Mouse (Mus musculus): ENCODE measurements around the gene Ppp1r12c. TPM values are rescaled to one million over a fixed set of nuclear protein-coding genes. Genes with fewer than 3 reads are reported as not detected.

The Ppp1r12c gene
- polyA plus RNA-seq, 1 experiment from 2014 or later = 49.3 TPM

DNA sequence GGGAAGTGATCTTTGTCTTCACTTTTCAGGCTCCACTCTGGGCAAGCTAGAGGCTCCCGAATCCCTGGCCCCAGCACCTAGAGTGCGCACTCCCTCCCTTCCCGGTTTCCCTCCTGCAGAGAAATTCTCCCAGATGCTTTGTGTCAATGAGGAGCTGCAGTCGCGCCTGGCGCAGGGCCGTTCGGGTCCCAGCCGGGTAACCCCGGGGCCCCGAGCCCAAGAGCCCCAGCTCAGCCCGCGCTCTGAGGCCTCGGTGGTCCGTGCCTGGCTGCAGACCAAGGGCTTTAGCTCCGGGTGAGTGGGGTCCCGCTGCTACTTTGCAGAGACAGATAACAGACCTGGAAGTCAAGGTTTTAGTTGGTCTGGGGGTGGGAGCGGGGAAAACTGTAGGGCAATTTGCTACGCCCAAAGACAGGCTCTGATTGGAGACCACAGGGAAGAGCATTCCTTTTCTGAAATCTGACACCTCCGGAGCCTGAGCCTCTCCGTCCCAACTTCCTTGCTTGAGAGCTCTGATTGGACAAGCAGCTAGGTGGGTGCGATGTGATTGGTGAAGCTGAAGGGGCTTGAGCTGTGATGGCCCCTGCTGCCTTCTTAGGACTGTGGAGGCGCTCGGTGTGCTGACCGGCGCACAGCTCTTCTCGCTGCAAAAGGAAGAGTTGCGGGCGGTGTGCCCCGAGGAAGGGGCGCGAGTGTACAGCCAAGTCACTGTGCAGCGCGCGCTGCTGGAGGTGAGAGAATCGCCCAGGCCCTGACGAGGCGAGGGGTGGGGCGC lies 23.3 kb downstream of the Ppp1r12c start:
- H3K27me3 ChIP-seq = peaks cover 36% of the 10 kb centered on the region
- under 1% methylated on average over 39 of the region's 39 CpGs for WGBS
- peak overlapping the region; percentile 56 for H3K27ac ChIP-seq (replicated peaks)
- H3K4me3 ChIP-seq = peak overlapping the region; percentile 46
- no peaks in the 10 kb centered on the region for H3K9me3 ChIP-seq
- ATAC-seq (ENCODE audit: low FRiP score, low read depth) = peak; percentile 93
- peak overlapping the region; percentile 90 for H3K4me2 ChIP-seq
- H3K36me3 ChIP-seq = peaks cover 26% of the 10 kb centered on the region
- H3K9ac ChIP-seq = peak overlapping the region; percentile 41
- peaks cover 19% of the 10 kb centered on the region for H3K4me1 ChIP-seq (replicated peaks)

GRCm38 (mm10) chr7:4473940-4474339 lies 27.5 kb downstream of the Ppp1r12c start:
- ATAC-seq (ENCODE audit: low FRiP score, low read depth) = no peak
- H3K27me3 ChIP-seq = peaks cover 54% of the 10 kb centered on the region

GRCm38 (mm10) chr7:4471179-4471555 lies 30.3 kb downstream of the Ppp1r12c start:
- Histone ChIP-seq H3K9me3 (no peaks in the 10 kb centered on the region), H3K27ac (replicated peaks) (0 out of 2 replicates have a peak overlapping the region, but pooled peaks have one; percentile 25), H3K9ac (peak overlapping the region; percentile 43), H3K4me1 (replicated peaks) (peaks cover 14% of the 10 kb centered on the region), H3K36me3 (no peaks in the 10 kb centered on the region), H3K27me3 (peaks cover 46% of the 10 kb centered on the region), H3K4me3 (peak overlapping the region; percentile 44), H3K4me2 (peak overlapping the region; percentile 83)
- WGBS = under 1% methylated on average over 24 of the region's 24 CpGs
- ATAC-seq (ENCODE audit: low FRiP score, low read depth) = peak; percentile 87

More at GRCm38 (mm10) chr7:4473940-4474339, 27.5 kb downstream of the Ppp1r12c start:
- Histone ChIP-seq H3K4me3 (no peak overlapping the region), H3K27ac (replicated peaks) (no peak overlapping the region), H3K9me3 (no peaks in the 10 kb centered on the region), H3K36me3 (no peaks in the 10 kb centered on the region), H3K4me1 (replicated peaks) (peaks cover 26% of the 10 kb centered on the region), H3K9ac (no peak overlapping the region), H3K4me2 (no peak overlapping the region)
- 13% methylated on average over 18 of the region's 19 CpGs for WGBS

DNA sequence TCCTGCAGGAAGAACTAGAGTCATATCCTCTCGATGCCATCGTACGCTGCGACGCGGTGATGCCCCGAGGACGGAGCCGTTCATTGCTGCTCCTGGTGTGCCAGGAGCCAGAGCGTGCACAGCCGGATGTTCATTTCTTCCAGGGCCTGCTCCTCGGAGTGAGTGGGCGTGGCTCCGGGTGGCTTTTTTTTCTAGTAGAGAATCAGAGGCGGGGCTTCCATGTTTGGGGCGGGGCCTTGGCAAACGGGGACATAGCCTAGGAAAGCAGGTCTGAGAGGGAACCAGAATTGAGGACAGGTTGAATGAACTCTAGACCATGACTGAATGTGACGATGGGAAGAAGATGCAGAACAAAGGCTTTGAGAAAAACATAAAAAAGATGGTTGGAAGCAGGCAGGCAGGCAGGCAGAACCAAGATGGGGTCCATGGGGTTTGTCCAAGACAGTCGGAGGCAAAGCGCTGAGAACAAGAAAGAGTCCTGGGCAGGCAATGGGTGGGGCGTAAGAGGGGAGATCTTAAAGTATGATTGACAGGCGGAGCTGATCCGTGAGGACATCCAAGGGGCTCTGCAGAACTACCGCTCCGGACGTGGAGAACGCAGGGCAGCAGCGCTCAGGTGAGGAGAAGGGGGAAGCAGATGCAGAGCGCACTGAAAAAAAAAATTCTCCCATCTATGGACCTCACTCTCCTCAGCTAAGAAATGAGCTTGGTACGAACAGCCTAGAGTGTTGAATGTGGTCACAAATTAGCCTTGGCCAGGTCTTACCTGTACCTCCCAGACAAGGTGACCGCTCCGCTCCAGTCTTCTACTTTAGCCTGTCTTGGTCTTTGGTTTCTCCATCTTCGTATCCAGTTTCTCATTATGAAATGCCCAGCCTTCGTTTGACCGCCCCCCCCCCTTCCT lies 31.0 kb downstream of the Ppp1r12c start:
- Histone ChIP-seq H3K4me1 (replicated peaks) (peaks cover 14% of the 10 kb centered on the region), H3K9ac (peak overlapping the region; percentile 43), H3K36me3 (no peaks in the 10 kb centered on the region), H3K27me3 (peaks cover 40% of the 10 kb centered on the region), H3K9me3 (no peaks in the 10 kb centered on the region), H3K4me3 (peak overlapping the region; percentile 44), H3K27ac (replicated peaks) (0 out of 2 replicates have a peak overlapping the region, but pooled peaks have one; percentile 25), H3K4me2 (peak overlapping the region; percentile 83)
- WGBS = 2% methylated on average over 35 of the region's 35 CpGs
- peak; percentile 61 for ATAC-seq (ENCODE audit: low FRiP score, low read depth)

DNA sequence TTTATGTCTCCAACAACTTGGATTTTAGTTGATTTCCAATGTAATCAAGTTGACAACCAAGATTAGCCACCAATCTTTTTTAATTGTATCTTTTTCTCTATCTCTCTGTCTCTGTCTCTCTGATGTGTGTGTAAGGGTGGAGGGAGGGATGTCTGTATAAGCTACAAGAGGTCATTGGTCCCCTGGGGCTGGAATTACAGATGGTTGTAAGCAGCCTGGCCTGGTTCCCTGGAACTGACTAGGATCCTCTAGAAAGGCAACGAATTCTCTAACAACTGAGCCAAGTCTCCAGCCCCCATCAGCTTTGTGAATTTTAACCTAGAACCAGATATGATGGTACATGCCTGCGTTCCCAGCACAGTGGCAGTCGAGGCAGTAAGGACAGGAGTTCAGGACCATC lies 33.7 kb downstream of the Ppp1r12c start:
- H3K9ac ChIP-seq = no peak overlapping the region
- H3K4me1 ChIP-seq (replicated peaks) = peaks cover 14% of the 10 kb centered on the region
- H3K36me3 ChIP-seq = no peaks in the 10 kb centered on the region
- no peak overlapping the region for H3K27ac ChIP-seq (replicated peaks)
- ATAC-seq (ENCODE audit: low FRiP score, low read depth) = no peak
- H3K9me3 ChIP-seq = no peaks in the 10 kb centered on the region
- no peak overlapping the region for H3K4me3 ChIP-seq
- H3K27me3 ChIP-seq = peaks cover 13% of the 10 kb centered on the region
- H3K4me2 ChIP-seq = no peak overlapping the region
- WGBS = 72% methylated on average over 3 of the region's 3 CpGs

DNA sequence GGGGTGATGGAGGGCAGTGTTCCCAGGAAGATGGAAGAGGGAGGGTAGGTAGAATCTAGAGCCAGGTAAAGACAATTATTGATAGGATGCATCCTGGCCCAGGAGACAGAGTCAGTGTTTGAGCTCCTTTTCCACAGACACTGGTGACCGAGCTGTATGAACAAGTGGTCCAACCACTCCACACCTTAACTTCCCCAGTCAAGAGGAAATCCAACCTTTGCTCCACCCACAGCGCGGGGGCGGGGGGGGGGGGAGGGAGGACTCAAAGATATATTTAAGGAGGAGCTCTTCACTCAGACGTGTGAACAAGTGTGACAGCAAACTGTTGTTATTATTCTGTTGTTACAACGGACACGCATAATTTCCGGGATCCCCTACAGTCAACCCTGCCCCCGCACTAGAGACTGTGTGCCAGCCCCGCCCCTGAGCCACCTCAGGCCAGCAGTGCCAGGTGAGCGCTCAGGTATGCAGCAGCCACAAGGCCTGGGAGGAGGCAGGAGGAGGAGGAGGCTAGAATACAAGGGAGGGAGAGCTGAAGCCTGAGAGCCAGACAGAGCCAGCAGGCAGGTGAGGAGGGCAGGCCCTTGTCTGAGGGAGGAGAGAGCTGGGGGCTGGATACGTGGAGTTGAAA lies 37.2 kb downstream of the Ppp1r12c start:
- no peaks in the 10 kb centered on the region for H3K27me3 ChIP-seq
- H3K4me1 ChIP-seq (replicated peaks) = peaks cover 1% of the 10 kb centered on the region; the same call in 1 of the 2 replicates
- no peaks in the 10 kb centered on the region for H3K9me3 ChIP-seq
- H3K36me3 ChIP-seq = no peaks in the 10 kb centered on the region
- no peak overlapping the region for H3K27ac ChIP-seq (replicated peaks)
- H3K9ac ChIP-seq = no peak overlapping the region
- H3K4me3 ChIP-seq = no peak overlapping the region
- no peak for ATAC-seq (ENCODE audit: low FRiP score, low read depth)
- 10% methylated on average over 12 of the region's 12 CpGs for WGBS
- H3K4me2 ChIP-seq = no peak overlapping the region

DNA sequence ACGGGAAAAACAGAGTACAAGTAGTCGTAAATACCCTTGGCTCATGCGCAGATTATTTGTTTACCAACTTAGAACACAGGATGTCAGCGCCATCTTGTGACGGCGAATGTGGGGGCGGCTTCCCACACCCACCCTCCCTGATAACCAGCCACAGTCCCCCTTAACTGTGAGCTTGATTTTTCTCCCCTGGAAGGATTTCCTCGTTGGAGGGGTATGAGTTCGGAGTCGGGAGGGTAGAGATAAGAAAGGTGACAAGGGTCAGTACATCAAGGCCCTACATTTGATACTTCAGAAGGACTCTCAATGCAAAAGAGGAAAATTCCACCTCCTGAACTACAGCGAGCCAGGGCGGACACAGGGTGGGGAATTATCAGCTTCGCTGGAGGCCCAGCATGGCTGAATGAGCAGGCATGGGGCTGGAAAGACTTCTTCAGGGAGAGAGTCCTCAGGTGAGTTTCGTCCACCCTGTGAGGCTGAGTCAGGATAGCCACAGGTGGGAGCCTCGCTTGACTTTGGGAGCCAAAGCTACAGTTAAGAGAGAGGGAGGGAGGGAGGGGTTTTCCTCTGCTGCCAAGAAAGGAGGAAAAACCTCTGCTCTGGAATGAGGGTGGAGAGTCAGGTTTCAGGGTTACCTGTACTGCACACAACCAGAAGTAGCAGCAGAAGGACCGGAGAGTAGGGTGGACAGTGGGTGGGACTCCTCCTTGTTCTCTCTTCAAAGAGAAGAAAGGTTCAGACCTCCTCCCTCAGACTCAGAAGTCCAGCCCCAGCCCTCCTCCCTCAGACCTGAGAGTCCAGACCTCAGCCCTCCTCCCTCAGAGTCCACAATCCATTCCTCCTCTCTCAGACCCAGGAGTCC lies 40.7 kb downstream of the Ppp1r12c start, which contains the start of gene Eps8l1:
Eps8l1 (plus strand) TSS at position 99 of the 859 bp plus-strand sequence.
- H3K36me3 ChIP-seq = no peaks in the 10 kb centered on the region
- 69% methylated on average over 14 of the region's 16 CpGs for WGBS
- no peak within 1 kb of the TSS for H3K9ac ChIP-seq
- H3K27ac ChIP-seq (replicated peaks) = no peak within 1 kb of the TSS
- no peaks in the 10 kb centered on the region for H3K4me1 ChIP-seq (replicated peaks)
- H3K9me3 ChIP-seq = no peaks in the 10 kb centered on the region
- peak within 1 kb of the TSS; percentile 43 for H3K4me2 ChIP-seq
- peak; percentile 51; the same call in 1 of the 2 replicates for ATAC-seq (ENCODE audit: low FRiP score, low read depth)
- no peaks in the 10 kb centered on the region for H3K27me3 ChIP-seq
- peak within 1 kb of the TSS; percentile 24 for H3K4me3 ChIP-seq

DNA sequence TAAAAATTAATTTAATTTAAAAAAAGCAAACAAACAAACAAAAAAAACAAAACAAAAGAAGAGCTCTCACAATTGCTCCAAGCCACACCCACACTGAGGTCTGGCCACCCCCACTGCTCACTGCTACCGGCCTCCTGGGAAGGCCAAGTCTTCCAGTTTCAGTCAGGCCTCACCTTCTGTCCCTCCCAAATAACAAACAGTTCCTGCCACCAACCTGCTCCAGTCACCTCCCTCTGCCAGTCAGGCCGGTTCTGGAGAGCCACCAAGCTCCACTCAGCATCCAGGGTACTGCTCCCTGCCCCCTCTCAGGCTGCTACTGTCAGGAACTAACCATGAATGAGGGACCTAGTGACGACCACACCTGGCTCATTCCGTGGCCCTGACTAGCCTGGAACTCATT lies 48.8 kb downstream of the Ppp1r12c start:
- Histone ChIP-seq H3K9ac (no peak overlapping the region), H3K4me3 (no peak overlapping the region), H3K4me2 (no peak overlapping the region), H3K27ac (replicated peaks) (no peak overlapping the region), H3K4me1 (replicated peaks) (no peaks in the 10 kb centered on the region), H3K27me3 (no peaks in the 10 kb centered on the region), H3K36me3 (no peaks in the 10 kb centered on the region), H3K9me3 (no peaks in the 10 kb centered on the region)
- WGBS = 30% methylated on average over 4 of the region's 4 CpGs
- ATAC-seq (ENCODE audit: low FRiP score, low read depth) = no peak

DNA sequence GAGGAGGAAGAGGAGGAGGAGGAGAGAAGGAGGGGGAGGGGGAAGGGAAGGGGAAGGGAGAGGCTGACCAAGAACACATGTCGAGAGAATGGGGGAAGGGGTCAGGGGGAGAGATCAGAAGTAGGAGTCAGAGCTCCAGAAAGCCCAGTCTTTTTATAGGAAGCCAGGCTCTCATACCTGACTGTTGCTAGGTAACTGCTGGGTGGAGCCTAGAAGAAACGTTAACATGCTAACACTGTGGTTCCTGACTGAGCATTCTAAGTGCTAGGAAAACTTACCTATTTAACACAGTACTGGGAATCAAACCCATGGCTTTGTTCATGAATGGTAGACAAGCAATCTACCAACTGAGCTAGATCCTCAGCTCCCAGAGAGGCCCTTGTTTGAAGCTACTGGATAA lies 52.3 kb downstream of the Ppp1r12c start:
- 9% methylated on average over 2 of the region's 2 CpGs for WGBS
- no peaks in the 10 kb centered on the region for H3K27me3 ChIP-seq
- no peaks in the 10 kb centered on the region for H3K9me3 ChIP-seq
- H3K4me3 ChIP-seq = no peak overlapping the region
- no peak overlapping the region for H3K27ac ChIP-seq (replicated peaks)
- H3K4me2 ChIP-seq = no peak overlapping the region
- H3K4me1 ChIP-seq (replicated peaks) = peaks cover 7% of the 10 kb centered on the region
- H3K9ac ChIP-seq = no peak overlapping the region
- ATAC-seq (ENCODE audit: low FRiP score, low read depth) = no peak
- no peaks in the 10 kb centered on the region for H3K36me3 ChIP-seq

GRCm38 (mm10) chr7:4448439-4448838 lies 53.0 kb downstream of the Ppp1r12c start:
- Histone ChIP-seq H3K36me3 (peaks cover 6% of the 10 kb centered on the region), H3K27ac (replicated peaks) (no peak overlapping the region), H3K9me3 (no peaks in the 10 kb centered on the region), H3K27me3 (no peaks in the 10 kb centered on the region), H3K4me2 (no peak overlapping the region), H3K4me3 (no peak overlapping the region), H3K4me1 (replicated peaks) (peaks cover 14% of the 10 kb centered on the region), H3K9ac (no peak overlapping the region)
- 95% methylated on average over 3 of the region's 3 CpGs for WGBS
- ATAC-seq (ENCODE audit: low FRiP score, low read depth) = no peak

DNA sequence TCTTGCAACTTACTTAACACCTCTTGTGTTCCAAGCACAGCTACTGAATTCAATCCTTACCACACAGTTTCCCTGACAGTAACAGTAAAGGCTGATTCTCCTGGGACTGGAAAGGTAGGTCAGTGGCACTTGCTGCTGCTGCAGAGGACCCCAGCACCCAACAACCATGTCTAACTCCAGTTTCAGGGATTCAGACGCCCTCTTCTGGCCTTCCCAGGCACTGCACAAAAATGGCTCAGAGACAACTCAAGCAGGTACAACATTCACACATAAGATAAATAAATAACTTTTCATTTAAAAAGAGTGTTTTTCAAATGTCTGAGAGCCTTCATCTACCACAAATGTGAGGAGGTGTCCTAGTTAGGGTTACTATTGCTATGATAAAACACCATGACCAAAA lies 54.3 kb downstream of the Ppp1r12c start:
- Histone ChIP-seq H3K4me2 (no peak overlapping the region), H3K27ac (replicated peaks) (no peak overlapping the region), H3K4me1 (replicated peaks) (peaks cover 16% of the 10 kb centered on the region), H3K9me3 (no peaks in the 10 kb centered on the region), H3K4me3 (no peak overlapping the region), H3K36me3 (peaks cover 20% of the 10 kb centered on the region), H3K9ac (no peak overlapping the region), H3K27me3 (no peaks in the 10 kb centered on the region)
- 6% methylated on average over 1 of the region's 1 CpGs for WGBS
- ATAC-seq (ENCODE audit: low FRiP score, low read depth) = no peak

Measured in hindbrain, embryonic 15.5 days (tissue).